Mouse (Mus musculus) MEL (cell line): ENCODE data around the gene Dppa4. TPM values are rescaled to one million over a fixed set of nuclear protein-coding genes. Genes with fewer than 3 reads are reported as not detected.

Experiments
- DNase-seq: peaks from one replicate; pipeline ENCODE4 v3.0.0; 2011; ENCODE audit warnings: low read depth, low spot score
- H3K27ac ChIP-seq: 2 replicates; pipeline ENCODE4 v1.5.1; 2012; ENCODE audit warnings: low read depth, mild to moderate bottlenecking, control low read depth, low read length, moderate library complexity; ENCODE audit not compliant: control insufficient read depth
- H3K27me3 ChIP-seq, 2 experiments: fragments of 150-350 bp in 1 of 2; sonication (generic) in 1 of 2; 2 replicates each; pipeline ENCODE4 v1.6.1; 2012; ENCODE audit warnings: low read length in 2 of 2, mild to moderate bottlenecking in 2 of 2, improper control_type of control experiment in 1 of 2, moderate library complexity in 1 of 2; ENCODE audit not compliant: insufficient read depth in 2 of 2, control insufficient read depth in 1 of 2
- H3K36me3 ChIP-seq, 2 experiments: 2 replicates each; pipeline ENCODE4 v1.6.1; 2012 to 2014; ENCODE audit warnings: low read length in 2 of 2, improper control_type of control experiment in 1 of 2, inconsistent platforms in 1 of 2, mild to moderate bottlenecking in 1 of 2; ENCODE audit not compliant: insufficient read depth in 2 of 2, control insufficient read depth in 1 of 2
- H3K4me1 ChIP-seq, 2 experiments: fragments of 150-350 bp in 1 of 2; sonication (generic) in 1 of 2; 2 replicates each; pipeline ENCODE4 v1.6.1; 2012; ENCODE audit warnings: low read length in 2 of 2, improper control_type of control experiment in 1 of 2, mild to moderate bottlenecking in 1 of 2; ENCODE audit not compliant: insufficient read depth in 2 of 2, control insufficient read depth in 1 of 2
- H3K4me3 ChIP-seq, 2 experiments: fragments of 150-350 bp in 1 of 2; sonication (generic) in 1 of 2; 2 replicates each; pipeline ENCODE4 v1.5.1; 2012; ENCODE audit warnings: low read depth in 2 of 2, low read length in 2 of 2, mild to moderate bottlenecking in 2 of 2, moderate library complexity in 2 of 2, control low read depth in 1 of 2, improper control_type of control experiment in 1 of 2; ENCODE audit not compliant: control insufficient read depth in 1 of 2, insufficient read depth in 1 of 2
- H3K79me2 ChIP-seq: 2 replicates; pipeline ENCODE4 v1.6.1; 2012; ENCODE audit warnings: mild to moderate bottlenecking, low read length, moderate library complexity; ENCODE audit not compliant: control insufficient read depth, poor library complexity, insufficient read depth
- H3K9ac ChIP-seq: 2 replicates; pipeline ENCODE4 v1.6.1; 2012; ENCODE audit warnings: low read depth, mild to moderate bottlenecking, control low read depth, low read length, moderate library complexity; ENCODE audit not compliant: control insufficient read depth, poor library complexity, severe bottlenecking
- H3K9me3 ChIP-seq: fragments of 150-350 bp; sonication (generic); replicated peaks from 2 replicates; pipeline ENCODE4 v1.6.1; 2012; ENCODE audit warnings: mild to moderate bottlenecking, low read length, improper control_type of control experiment, moderate library complexity; ENCODE audit not compliant: insufficient read depth
- CHD2 ChIP-seq: IDR thresholded peaks from 2 replicates; pipeline ENCODE4 v1.6.1; 2011; ENCODE audit warnings: low read length, improper control_type of control experiment
- ETS1 ChIP-seq: IDR thresholded peaks from 2 replicates; pipeline ENCODE4 v1.6.1; 2012; ENCODE audit warnings: low read depth, mild to moderate bottlenecking, inconsistent platforms, low read length, improper control_type of control experiment, moderate library complexity
- HCFC1 ChIP-seq: IDR thresholded peaks from 2 replicates; pipeline ENCODE4 v1.6.1; 2012; ENCODE audit warnings: low read depth, mild to moderate bottlenecking, inconsistent platforms, low read length, improper control_type of control experiment, moderate library complexity
- JUND ChIP-seq: IDR thresholded peaks from 2 replicates; pipeline ENCODE4 v1.6.1; 2011; ENCODE audit warnings: low read depth, mild to moderate bottlenecking, improper control_type of control experiment, low read length
- KAT2A ChIP-seq: conservative IDR thresholded peaks from 2 replicates; pipeline ENCODE4 v1.6.1; 2012; ENCODE audit warnings: low read depth, low read length, improper control_type of control experiment, inconsistent platforms
- MAX ChIP-seq: IDR thresholded peaks from 2 replicates; pipeline ENCODE4 v1.6.1; 2011; ENCODE audit warnings: low read length, improper control_type of control experiment
- MYB ChIP-seq: IDR thresholded peaks from 2 replicates; pipeline ENCODE4 v1.6.1; 2011; ENCODE audit warnings: mild to moderate bottlenecking, low read depth, low read length, improper control_type of control experiment
- MYC ChIP-seq: IDR thresholded peaks from 2 replicates; pipeline ENCODE4 v1.6.1; 2011; ENCODE audit warnings: low read depth, mild to moderate bottlenecking, low read length, improper control_type of control experiment, moderate library complexity
- NELFE ChIP-seq: IDR thresholded peaks from 2 replicates; pipeline ENCODE4 v1.6.1; 2011; ENCODE audit warnings: low read depth, low read length, improper control_type of control experiment
- NRF1 ChIP-seq: IDR thresholded peaks from 2 replicates; pipeline ENCODE4 v1.6.1; 2014; ENCODE audit warnings: low read depth, mild to moderate bottlenecking, inconsistent platforms, low read length, improper control_type of control experiment, moderate library complexity; ENCODE audit not compliant: poor library complexity, insufficient read depth, severe bottlenecking
- POLR2A ChIP-seq, 2 experiments: IDR thresholded peaks; 2 replicates each; pipeline ENCODE4 v1.6.1; 2011 to 2012; ENCODE audit warnings: low read length in 2 of 2, mild to moderate bottlenecking in 2 of 2, control low read depth in 1 of 2, improper control_type of control experiment in 1 of 2, low read depth in 1 of 2, moderate library complexity in 1 of 2; ENCODE audit not compliant: control insufficient read depth in 1 of 2, insufficient read depth in 1 of 2, poor library complexity in 1 of 2
- POLR2AphosphoS5 ChIP-seq: IDR thresholded peaks from 2 replicates; pipeline ENCODE4 v1.6.1; 2012; ENCODE audit warnings: low read depth, borderline replicate concordance, mild to moderate bottlenecking, inconsistent platforms, low read length, moderate library complexity, mixed read lengths
- RAD21 ChIP-seq: IDR thresholded peaks from 2 replicates; pipeline ENCODE4 v1.6.1; 2011; ENCODE audit warnings: mild to moderate bottlenecking, low read depth, low read length, improper control_type of control experiment
- RCOR1 ChIP-seq: IDR thresholded peaks from 2 replicates; pipeline ENCODE4 v1.6.1; 2012; ENCODE audit warnings: low read depth, mild to moderate bottlenecking, inconsistent platforms, low read length, improper control_type of control experiment
- SMC3 ChIP-seq: IDR thresholded peaks from 2 replicates; pipeline ENCODE4 v1.6.1; 2011; ENCODE audit warnings: low read depth, low read length, improper control_type of control experiment
- TAL1 ChIP-seq: IDR thresholded peaks from 2 replicates; pipeline ENCODE4 v1.6.1; 2012; ENCODE audit warnings: mild to moderate bottlenecking, inconsistent platforms, low read length, moderate library complexity, mixed read lengths
- TBP ChIP-seq: IDR thresholded peaks from 2 replicates; pipeline ENCODE4 v1.8.0; 2011; ENCODE audit warnings: low read depth, low read length, improper control_type of control experiment
- UBTF ChIP-seq: IDR thresholded peaks from 2 replicates; pipeline ENCODE4 v1.6.1; 2012; ENCODE audit warnings: low read depth, mild to moderate bottlenecking, inconsistent platforms, low read length, improper control_type of control experiment, moderate library complexity, borderline replicate concordance; ENCODE audit not compliant: insufficient read depth
- USF1 ChIP-seq: IDR thresholded peaks from 2 replicates; pipeline ENCODE4 v1.6.1; 2014; ENCODE audit warnings: low read depth, mild to moderate bottlenecking, inconsistent platforms, low read length, improper control_type of control experiment, moderate library complexity
- USF2 ChIP-seq, 2 experiments: IDR thresholded peaks; 2 replicates each; pipeline ENCODE4 v1.6.1; 2011 to 2012; ENCODE audit warnings: improper control_type of control experiment in 2 of 2, low read length in 2 of 2, borderline replicate concordance in 1 of 2, inconsistent platforms in 1 of 2, low read depth in 1 of 2, mild to moderate bottlenecking in 1 of 2; ENCODE audit not compliant: insufficient read depth in 1 of 2
- ZC3H11A ChIP-seq: IDR thresholded peaks from 2 replicates; pipeline ENCODE4 v1.6.1; 2012; ENCODE audit warnings: low read depth, mild to moderate bottlenecking, inconsistent platforms, low read length, improper control_type of control experiment
- ZKSCAN1 ChIP-seq: IDR thresholded peaks from 2 replicates; pipeline ENCODE4 v1.6.1; 2012; ENCODE audit warnings: low read depth, mild to moderate bottlenecking, inconsistent platforms, low read length, improper control_type of control experiment, moderate library complexity
- ZMIZ1 ChIP-seq: IDR thresholded peaks from 2 replicates; pipeline ENCODE4 v1.6.1; 2012; ENCODE audit warnings: low read depth, mild to moderate bottlenecking, inconsistent platforms, low read length, improper control_type of control experiment, moderate library complexity
- ZNF384 ChIP-seq: IDR thresholded peaks from 2 replicates; pipeline ENCODE4 v1.6.1; 2012; ENCODE audit warnings: low read depth, mild to moderate bottlenecking, inconsistent platforms, low read length, improper control_type of control experiment
- polyA plus RNA-seq, 2 experiments: library from polyadenylated mRNA; stranded (reverse) in 1 of 2; unstranded in 1 of 2; fragments of >175 nt in 1 of 2; fragments of >200 nt in 1 of 2; gene quantifications; 2 replicates each; pipeline versions ENCODE4 v1.2.1 to v1.2.4; 2012; ENCODE audit warnings: low replicate concordance in 2 of 2, low read depth in 1 of 2; ENCODE audit not compliant: insufficient read length in 2 of 2, insufficient read depth in 1 of 2, missing spikeins in 1 of 2
- total RNA-seq: library from RNA; depleted of rRNA; stranded (reverse); fragments of 300-350 nt; gene quantifications from 2 replicates; pipeline ENCODE4 v1.2.3, GENCODE M21; 2012

Dppa4 gene
- total and polyA plus RNA-seq, 3 experiments, result not detected

DNA sequence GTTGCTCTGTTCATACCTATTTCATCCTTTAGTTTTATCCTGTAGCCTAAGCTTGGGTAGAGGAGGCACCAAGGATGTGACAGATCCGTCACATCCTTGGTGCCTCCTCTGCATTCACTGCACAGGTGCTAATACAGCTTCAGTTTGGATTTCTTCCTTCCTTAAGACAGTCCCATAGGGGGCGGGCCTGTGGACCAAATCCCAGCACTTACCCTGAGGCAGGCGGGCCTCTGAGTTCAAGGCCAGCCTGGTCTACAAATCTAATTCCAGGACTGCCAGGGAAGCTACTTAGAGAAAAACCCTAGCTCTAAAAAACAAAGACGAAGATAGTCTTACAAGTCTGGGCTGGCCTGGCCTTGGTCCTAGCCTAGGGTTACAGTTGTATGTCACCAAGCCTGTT lies 2.0 kb downstream of the Dppa4 start:
- H3K9ac ChIP-seq, result no peak overlapping the region
- no peaks in the 10 kb centered on the region for H3K36me3 ChIP-seq
- H3K9me3 ChIP-seq, result no peaks in the 10 kb centered on the region
- H3K79me2 ChIP-seq, result no peaks in the 10 kb centered on the region
- no peaks in the 10 kb centered on the region for H3K27me3 ChIP-seq
- no peak for DNase-seq
- H3K27ac ChIP-seq, result no peak overlapping the region
- H3K4me1 ChIP-seq, result no peaks in the 10 kb centered on the region
- no peak overlapping the region for H3K4me3 ChIP-seq
- no peak for TF ChIP-seq MYC
- no peak for TF ChIP-seq ZNF384
- TF ChIP-seq ZKSCAN1, result no peak
- no peak for TF ChIP-seq UBTF
- no peak for TF ChIP-seq KAT2A
- no peak for TF ChIP-seq USF2 (IDR thresholded peaks at IDR 0.05; ENCODE audit: borderline replicate concordance in 1 of 2, insufficient read depth in 1 of 2, low read depth in 1 of 2, low read length in 2 of 2)
- no peak for TF ChIP-seq USF1
- no peak for TF ChIP-seq ETS1
- TF ChIP-seq TBP, result no peak
- TF ChIP-seq MAX, result no peak
- no peak for TF ChIP-seq NELFE
- TF ChIP-seq TAL1, result no peak
- TF ChIP-seq RCOR1, result no peak
- no peak for TF ChIP-seq ZMIZ1
- TF ChIP-seq NRF1, result no peak
- TF ChIP-seq ZC3H11A, result no peak

DNA sequence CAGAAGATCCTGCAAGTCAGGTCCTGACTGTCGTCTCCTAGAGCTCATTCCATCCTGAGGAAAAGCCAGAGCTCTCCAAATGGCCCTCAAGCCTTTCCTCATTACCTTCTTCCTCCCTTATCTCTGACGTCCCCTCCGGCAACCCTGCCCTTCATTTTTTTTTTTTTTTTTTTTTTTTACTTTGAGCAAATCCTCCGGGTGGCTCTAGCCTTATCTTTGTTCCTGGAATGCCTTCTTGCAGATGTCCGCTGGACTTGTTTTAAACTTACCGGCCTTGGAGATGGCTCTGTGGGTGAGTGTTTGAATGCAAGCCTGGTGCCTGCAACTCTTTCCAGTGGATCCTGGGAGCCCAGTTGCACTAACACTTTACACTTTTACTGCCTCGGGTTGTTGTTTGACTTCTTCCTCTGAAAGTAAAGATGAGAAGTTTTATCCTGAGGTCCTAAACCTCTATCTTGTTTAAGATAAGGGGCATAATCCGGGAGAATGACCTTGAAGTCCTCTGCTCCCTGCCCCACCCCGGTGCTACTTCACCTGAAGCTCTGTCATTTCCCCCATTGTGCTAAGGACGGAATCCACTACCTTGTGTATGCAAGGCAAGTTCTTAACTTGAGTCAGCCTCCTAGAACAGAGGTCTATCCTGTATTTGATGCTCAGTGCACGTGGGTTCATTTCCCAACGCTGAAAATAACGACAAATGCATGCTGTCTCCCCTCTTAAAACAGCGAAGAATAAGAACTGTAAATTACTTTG lies 14.0 kb downstream of the Dppa4 start:
- no peak for DNase-seq
- H3K4me3 ChIP-seq, result no peak overlapping the region
- H3K9ac ChIP-seq, result no peak overlapping the region
- TF ChIP-seq POLR2A (IDR thresholded peaks at IDR 0.05; ENCODE audit: control insufficient read depth in 1 of 2, insufficient read depth in 1 of 2, low read depth in 1 of 2, low read length in 2 of 2, poor library complexity in 1 of 2), result no peak
- TF ChIP-seq JUND, result no peak
- no peak for TF ChIP-seq NRF1
- no peak for TF ChIP-seq NELFE
- no peak for TF ChIP-seq RAD21
- TF ChIP-seq SMC3, result no peak
- TF ChIP-seq HCFC1, result no peak
- no peak for TF ChIP-seq CHD2
- TF ChIP-seq KAT2A, result no peak
- no peak for TF ChIP-seq RCOR1
- no peak for TF ChIP-seq ZKSCAN1
- no peak for TF ChIP-seq MYB
- TF ChIP-seq POLR2AphosphoS5, result no peak
- TF ChIP-seq MYC, result no peak
- no peaks in the 10 kb centered on the region for H3K36me3 ChIP-seq
- no peaks in the 10 kb centered on the region for H3K4me1 ChIP-seq
- H3K79me2 ChIP-seq, result no peaks in the 10 kb centered on the region
- no peaks in the 10 kb centered on the region for H3K9me3 ChIP-seq
- H3K27me3 ChIP-seq, result no peaks in the 10 kb centered on the region
- no peak overlapping the region for H3K27ac ChIP-seq
